9 mouse cellular contexts compared by ENCODE assay signal in genomic region chr12:103142550-103143010, GRCm38 (mm10).
A peak's percentile ranks its signal among the peaks of the same experiment; 100 is the strongest.
DNase-seq lines count a peak whose midpoint lies in the region; TF ChIP-seq lines count a peak whose summit lies in the region.
"Had no signal": no experiment of that assay in that cellular context is flagged by ENCODE, and none has a peak within 500 bp of the region (broad histone marks: within the 10 kb centered on the region; RNA-seq: fewer than 3 reads in every experiment).

No protein-coding gene starts in this region.

- H3K27ac ChIP-seq in cerebellum, adult 2 months (ENCODE audit: insufficient read depth, low read length), result no peak overlapping the region
- H3K27ac ChIP-seq in heart, embryonic 10.5 days, result no peak overlapping the region
- H3K27ac ChIP-seq: embryonic facial prominence, embryonic 15.5 days had no signal

- peak; percentile 57 to 74 for DNase-seq in left cerebral cortex, postnatal 25 days (ENCODE audit: low spot score in 2 of 2)
- DNase-seq in left cerebral cortex, postnatal 36 days (ENCODE audit: low spot score in 2 of 2), result no peak
- DNase-seq in MEL-GATA-1-ER (ENCODE audit: extremely low read depth, low read depth), result peak; percentile 54
- DNase-seq in cerebellum, adult 2 months, result peak; percentile 28 to 44
- DNase-seq in heart, embryonic 10.5 days (ENCODE audit: low spot score), result no peak
- DNase-seq in kidney, postnatal 4 days, result peak; percentile 18 to 38
- DNase-seq in neural tube, embryonic 10.5 days (ENCODE audit: extremely low spot score, low spot score), result peak; percentile 21
- DNase-seq in ovary, adult 18-20 months (ENCODE audit: low spot score), result no peak

- H3K36me3 ChIP-seq in heart, embryonic 10.5 days, result no peaks in the 10 kb centered on the region
- H3K36me3 ChIP-seq: embryonic facial prominence, embryonic 15.5 days had no signal

- intact Hi-C loops in left cerebral cortex, postnatal 25 days (cut with DNase I), result loop anchor here (2.0 kb wide), 1 partner anchor 164 kb away; no protein-coding TSS in a partner anchor
- intact Hi-C loops in left cerebral cortex, postnatal 36 days (cut with DNase I), result loop anchor here (1.0 to 2.0 kb wide), 2 partner anchors 100 to 159 kb away; partner anchors contain the start of gene Prima1

- no peak for TF ChIP-seq POLR2A in cerebellum, adult 2 months (IDR thresholded peaks at IDR 0.05; ENCODE audit: borderline replicate concordance, insufficient read depth, low read length)

- no peaks in the 10 kb centered on the region for H3K9me3 ChIP-seq in heart, embryonic 10.5 days
- H3K9me3 ChIP-seq: embryonic facial prominence, embryonic 15.5 days had no signal

- H3K4me3 ChIP-seq in cerebellum, adult 2 months (replicated peaks; ENCODE audit: insufficient read depth, low read depth, low read length), result no peak overlapping the region
- peak overlapping the region; percentile 36; the same call in 1 of the 2 replicates for H3K4me3 ChIP-seq in heart, embryonic 10.5 days
- H3K4me3 ChIP-seq: embryonic facial prominence, embryonic 15.5 days had no signal

- H3K4me1 ChIP-seq in cerebellum, adult 2 months (ENCODE audit: control insufficient read depth, insufficient read depth, low read length), result no peaks in the 10 kb centered on the region
- H3K4me1 ChIP-seq in heart, embryonic 10.5 days, result peaks cover 2% of the 10 kb centered on the region; the same call in 1 of the 2 replicates
- H3K4me1 ChIP-seq: embryonic facial prominence, embryonic 15.5 days had no signal

- TF ChIP-seq CTCF in cerebellum, adult 2 months (IDR thresholded peaks at IDR 0.05; ENCODE audit: borderline replicate concordance, insufficient read depth, low read depth, low read length), result peak; percentile 29; the same call in 1 of the 2 replicates

- H3K27me3 ChIP-seq in cerebellum, adult 2 months (ENCODE audit: control insufficient read depth, insufficient read depth, low read length), result no peaks in the 10 kb centered on the region
- peaks cover 5% of the 10 kb centered on the region; the same call in 1 of the 2 replicates for H3K27me3 ChIP-seq in heart, embryonic 10.5 days (ENCODE audit: insufficient read depth, poor library complexity, severe bottlenecking)
- H3K27me3 ChIP-seq: embryonic facial prominence, embryonic 15.5 days had no signal

- 37% methylated on average over 9 of the region's 9 CpGs for WGBS in cerebellum, adult 2 months
- 35% methylated on average over 9 of the region's 9 CpGs for WGBS in heart, embryonic 10.5 days

Comparison
In these comparisons a context has a peak if more than half of its experiments do, and no peak if none do; other contexts are left out.
1. DNase-seq: peak in left cerebral cortex, postnatal 25 days (2 of 2), MEL-GATA-1-ER (single experiment), cerebellum, adult 2 months (2 of 2), kidney, postnatal 4 days (2 of 2) and neural tube, embryonic 10.5 days (single experiment); none in left cerebral cortex, postnatal 36 days (0 of 2), heart, embryonic 10.5 days (single experiment) and ovary, adult 18-20 months (single experiment).